Mouse (Mus musculus) brain, embryonic 14.5 days (tissue): ENCODE results near the gene Zfp367. TPM values are rescaled to one million over a fixed set of nuclear protein-coding genes. Genes with fewer than 3 reads are reported as not detected.
A peak's percentile ranks its signal among the peaks of the same experiment; 100 is the strongest.

Experiments
- DNase-seq: peaks from one replicate; pipeline ENCODE4 v3.0.0-alpha.2; 2011; ENCODE audit warnings: low read depth
- CTCF ChIP-seq: fragments of 200-500 bp; IDR thresholded peaks from 2 replicates; pipeline ENCODE4 v1.5.1; 2012; ENCODE audit warnings: inconsistent platforms, mild to moderate bottlenecking, moderate library complexity, borderline replicate concordance; ENCODE audit not compliant: insufficient read depth, insufficient read length; ENCODE audit errors: extremely low read depth
- POLR2A ChIP-seq: fragments of 200-500 bp; IDR thresholded peaks from 2 replicates; pipeline ENCODE4 v1.6.1; 2012; ENCODE audit warnings: mild to moderate bottlenecking, inconsistent platforms, borderline replicate concordance; ENCODE audit not compliant: poor library complexity, insufficient read depth, insufficient read length, severe bottlenecking; ENCODE audit errors: extremely low read depth
- polyA plus RNA-seq: library from polyadenylated mRNA; depleted of rRNA; stranded (reverse); fragments of >200 nt; gene quantifications from 2 replicates; pipeline ENCODE4 v1.2.3, GENCODE M21; 2012

Gene Zfp367
- polyA plus RNA-seq, 1 experiment = 8.5 TPM

GRCm38 (mm10) chr13:64153751-64154267 is 807 bp upstream of the Zfp367 start:
- TF ChIP-seq CTCF (no peak), POLR2A (no peak)
- DNase-seq = peak; percentile 67

GRCm38 (mm10) chr13:64152671-64153082 is 325 bp downstream of the Zfp367 start:
- TF ChIP-seq CTCF (no peak), POLR2A (no peak)
- no peak for DNase-seq

- TF ChIP-seq CTCF (no peak), POLR2A (0 out of 2 replicates have a peak, but pooled peaks have one; percentile 24)
- DNase-seq = peak; percentile 85
These were observed 747 bp downstream of the Zfp367 start for GRCm38 (mm10) chr13:64152241-64152669.

DNA sequence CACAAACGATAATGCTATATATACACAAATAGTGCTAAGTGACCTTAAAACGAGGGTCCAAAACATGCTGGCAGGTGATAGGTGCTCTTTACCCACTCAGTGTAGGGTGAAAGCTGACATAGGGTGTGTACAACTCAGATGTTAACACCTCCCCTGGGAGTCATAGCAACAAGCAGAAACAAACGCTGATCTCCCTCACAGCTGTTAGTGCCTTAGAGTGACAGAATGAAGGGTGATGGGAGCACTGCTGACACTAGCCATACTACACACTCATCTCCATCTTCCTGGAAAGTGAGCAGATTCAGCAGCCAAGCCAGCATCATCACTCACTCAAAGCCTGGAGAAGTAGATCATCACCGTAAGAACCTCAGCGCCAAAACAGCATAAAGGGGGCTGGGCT is 2.9 kb downstream of the Zfp367 start:
- no peak for DNase-seq
- no peak for TF ChIP-seq POLR2A
- TF ChIP-seq CTCF = no peak

- DNase-seq = peak; percentile 68
- TF ChIP-seq POLR2A = no peak
- peak; percentile 20; the same call in 1 of the 2 replicates for TF ChIP-seq CTCF
These were observed 23.2 kb downstream of the Zfp367 start for GRCm38 (mm10) chr13:64129616-64130375.

DNA sequence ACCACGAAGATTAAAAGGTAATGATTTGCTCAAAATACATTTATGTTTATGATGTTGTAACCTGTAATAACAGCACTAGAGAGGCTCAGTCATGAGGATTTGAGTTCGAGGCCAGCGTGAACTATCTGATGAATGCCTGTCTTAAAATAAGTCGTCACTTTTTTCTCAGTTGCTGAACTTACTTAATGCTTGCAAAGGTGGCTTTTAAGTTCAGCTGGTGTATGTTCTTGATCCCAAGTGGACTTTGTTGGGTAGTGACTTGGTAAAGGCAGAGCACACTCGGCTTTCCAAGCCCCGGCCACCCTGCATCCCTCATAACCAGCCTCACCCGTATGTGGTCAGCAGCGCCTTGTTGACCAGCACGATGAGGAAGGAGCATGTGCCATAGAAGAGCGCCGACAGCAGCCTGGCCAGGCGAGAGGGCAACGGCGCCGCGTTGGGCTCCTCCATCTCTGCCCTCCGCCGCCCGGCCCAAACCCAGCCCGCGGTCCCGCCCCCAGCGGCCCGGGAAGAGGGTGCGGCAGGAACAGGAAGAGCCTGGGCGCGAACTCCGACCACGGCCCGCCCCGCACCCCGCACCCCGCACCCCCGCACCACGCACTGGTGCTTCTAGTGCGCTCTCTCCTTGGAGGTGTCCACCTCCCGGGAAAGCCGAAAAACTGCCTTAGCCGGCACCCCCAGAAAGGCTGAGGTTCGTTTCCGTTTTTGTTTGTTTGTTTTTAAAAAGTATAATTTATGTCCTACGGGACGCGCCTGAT is 24.0 kb downstream of the Zfp367 start, which contains the start of gene Slc35d2:
Gene Slc35d2 (minus strand): TSS at position 511 of the 758 bp plus-strand sequence.
- DNase-seq = peak; percentile 18
- TF ChIP-seq CTCF (no peak), POLR2A (no peak)

DNA sequence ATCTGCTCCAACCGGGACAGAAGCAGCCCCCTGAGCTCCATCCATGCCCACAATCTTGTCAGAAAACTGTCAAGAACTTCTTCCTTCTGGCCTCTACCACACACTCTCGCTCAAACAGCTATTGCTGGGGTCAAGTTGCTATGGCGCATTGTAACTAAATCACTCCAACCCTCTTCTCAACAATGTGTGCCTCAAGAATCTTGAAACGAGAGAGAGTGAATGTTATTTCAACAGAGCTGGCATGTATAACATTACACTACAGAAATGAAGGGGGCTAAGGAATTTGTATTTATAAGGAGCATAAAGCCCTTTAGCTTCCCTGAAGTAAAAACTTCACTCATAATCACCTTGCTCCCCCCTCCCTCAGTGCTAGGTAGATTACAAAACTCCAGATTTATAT is 26.7 kb downstream of the Zfp367 start:
- no peak for DNase-seq
- no peak for TF ChIP-seq POLR2A
- TF ChIP-seq CTCF = no peak

- no peak for TF ChIP-seq CTCF
- no peak for TF ChIP-seq POLR2A
- DNase-seq = no peak
These were observed 28.1 kb downstream of the Zfp367 start for GRCm38 (mm10) chr13:64124886-64125285.

- DNase-seq = no peak
- TF ChIP-seq POLR2A = no peak
These were observed 29.4 kb downstream of the Zfp367 start for GRCm38 (mm10) chr13:64123491-64124188.

GRCm38 (mm10) chr13:64120760-64121159 is 32.2 kb downstream of the Zfp367 start:
- TF ChIP-seq POLR2A = no peak
- TF ChIP-seq CTCF = no peak
- DNase-seq = no peak

- no peak for TF ChIP-seq CTCF
- TF ChIP-seq POLR2A = no peak
These were observed 35.6 kb downstream of the Zfp367 start for GRCm38 (mm10) chr13:64117442-64117841.

DNA sequence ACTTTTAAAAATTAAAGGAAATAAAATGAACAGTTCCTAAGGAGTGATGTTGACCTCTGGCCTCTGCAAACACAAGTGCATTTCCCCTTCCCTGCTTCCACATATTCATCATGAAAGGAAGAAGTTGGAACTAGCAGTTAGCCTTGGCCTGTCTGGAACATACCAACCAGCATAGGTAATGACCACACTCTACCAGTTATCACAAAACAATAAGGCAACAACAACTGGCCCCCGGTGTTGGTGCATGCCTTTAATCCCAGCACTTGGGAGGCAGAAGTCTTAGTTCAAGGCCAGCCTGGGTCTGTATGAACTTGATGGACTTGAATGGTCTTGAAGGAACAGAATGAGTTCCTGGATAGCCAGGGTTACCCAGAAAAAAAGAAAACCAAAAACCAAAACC is 42.6 kb downstream of the Zfp367 start:
- TF ChIP-seq POLR2A (no peak), CTCF (no peak)
- DNase-seq = no peak

More at GRCm38 (mm10) chr13:64117442-64117841, 35.6 kb downstream of the Zfp367 start:
- DNase-seq = no peak
